ENCODE assay signal across 17 mouse cellular contexts in the genomic region with DNA sequence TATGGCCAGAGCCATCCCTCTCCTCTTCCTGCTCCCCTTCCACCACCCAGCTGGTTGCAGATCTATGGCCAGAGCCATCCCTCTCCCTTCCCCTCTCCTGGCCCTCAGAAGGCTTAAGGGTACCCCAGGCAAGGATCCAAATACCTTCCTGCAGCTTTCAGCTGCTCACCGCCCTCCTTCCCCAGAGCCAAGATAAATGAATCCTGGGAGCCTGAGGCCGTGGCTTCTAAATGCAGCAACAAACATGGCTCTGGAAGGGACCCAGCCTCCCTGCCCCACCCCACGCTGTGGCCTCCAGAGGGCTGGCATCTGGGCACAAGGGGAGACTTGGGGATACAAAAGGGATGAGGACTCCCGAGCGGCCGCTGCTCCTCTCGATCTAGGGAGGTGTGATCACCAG. TPM values are rescaled to one million over a fixed set of nuclear protein-coding genes. Genes with fewer than 3 reads are reported as not detected.
DNase-seq lines count a peak whose midpoint lies in the region; ATAC-seq and TF ChIP-seq lines count a peak whose summit lies in the region.
"Had no signal": no experiment of that assay in that cellular context is flagged by ENCODE, and none has a peak within 500 bp of the region (broad histone marks: within the 10 kb centered on the region; RNA-seq: fewer than 3 reads in every experiment).

No protein-coding gene starts in this region.

- intact Hi-C loops in gastrocnemius, adult 2 months (cut with DNase I) = loop anchor here (10.0 kb wide), 1 partner anchor 388 kb away; no protein-coding TSS in a partner anchor
- intact Hi-C loops in gastrocnemius, postnatal 36 days (cut with DNase I) = no loop called here

- peaks cover 4% of the 10 kb centered on the region; the same call in 1 of the 2 replicates for H3K4me1 ChIP-seq in lung, postnatal 0 days (ENCODE audit: insufficient read depth, low read depth, low read length)
- peaks cover 49% of the 10 kb centered on the region for H3K4me1 ChIP-seq in neural tube, embryonic 15.5 days
- H3K4me1 ChIP-seq in intestine, embryonic 15.5 days (replicated peaks) = no peaks in the 10 kb centered on the region

- no peaks in the 10 kb centered on the region for H3K9me3 ChIP-seq in lung, postnatal 0 days (ENCODE audit: low read length)
- H3K9me3 ChIP-seq in neural tube, embryonic 15.5 days (replicated peaks) = no peaks in the 10 kb centered on the region
- H3K9me3 ChIP-seq in intestine, embryonic 15.5 days = no peaks in the 10 kb centered on the region
- H3K9me3 ChIP-seq: lung, embryonic 15.5 days had no signal

- peak; percentile 14; the same call in 1 of the 2 replicates for ATAC-seq in lung, postnatal 0 days
- 0 out of 2 replicates have a peak, but pooled peaks have one; percentile 7 for ATAC-seq in granulocyte monocyte progenitor cell, adult 5-6 weeks (replicated peaks; ENCODE audit: poor library complexity, severe bottlenecking)
- ATAC-seq in neural tube, embryonic 15.5 days (ENCODE audit: low FRiP score) = peak; percentile 23; the same call in 1 of the 2 replicates
- no peak for ATAC-seq in megakaryocyte progenitor cell, adult 5-6 weeks (replicated peaks; ENCODE audit: poor library complexity)
- no peak for ATAC-seq in intestine, embryonic 15.5 days
- ATAC-seq: inflammation-experienced regulatory T-cells, adult 6 months had no signal

- DNase-seq in gastrocnemius, adult 2 months = peak; percentile 71
- DNase-seq in gastrocnemius, postnatal 36 days = no peak
- no peak for DNase-seq in lung, postnatal 0 days (ENCODE audit: low spot score)
- DNase-seq in lung, postnatal 25 days (ENCODE audit: low spot score) = no peak
- DNase-seq: gastrocnemius, postnatal 14 days; kidney, postnatal 14 days; right cerebral cortex, adult 18-20 months; thymus, postnatal 36 days had no signal

- H3K36me3 ChIP-seq in lung, postnatal 0 days (ENCODE audit: insufficient read depth, low read length) = no peaks in the 10 kb centered on the region
- peaks cover 10% of the 10 kb centered on the region for H3K36me3 ChIP-seq in neural tube, embryonic 15.5 days
- no peaks in the 10 kb centered on the region; the same call in 1 of the 2 replicates for H3K36me3 ChIP-seq in intestine, embryonic 15.5 days

- TF ChIP-seq CTCF in gastrocnemius, adult 2 months (IDR thresholded peaks at IDR 0.05) = no peak
- no peak for TF ChIP-seq CTCF in lung, postnatal 0 days (IDR thresholded peaks at IDR 0.05)

- no peak overlapping the region for H3K9ac ChIP-seq in lung, postnatal 0 days (replicated peaks; ENCODE audit: low read depth)
- H3K9ac ChIP-seq in neural tube, embryonic 15.5 days (replicated peaks) = no peak overlapping the region
- H3K9ac ChIP-seq in intestine, embryonic 15.5 days = no peak overlapping the region
- H3K9ac ChIP-seq: lung, embryonic 15.5 days had no signal

- H3K27ac ChIP-seq in gastrocnemius, adult 2 months = peak overlapping the region; percentile 86
- H3K27ac ChIP-seq in lung, postnatal 0 days (ENCODE audit: low read length) = no peak overlapping the region; the same call in 1 of the 2 replicates
- peak overlapping the region; percentile 70 for H3K27ac ChIP-seq in neural tube, embryonic 15.5 days (replicated peaks)
- H3K27ac ChIP-seq in intestine, embryonic 15.5 days = no peak overlapping the region
- H3K27ac ChIP-seq: lung, embryonic 15.5 days had no signal

- TF ChIP-seq EP300 in lung, postnatal 0 days (IDR thresholded peaks at IDR 0.05) = no peak

- WGBS in lung, postnatal 0 days = 67% methylated on average over 7 of the region's 7 CpGs
- 56% methylated on average over 7 of the region's 7 CpGs for WGBS in neural tube, embryonic 15.5 days
- 73% methylated on average over 7 of the region's 7 CpGs for WGBS in intestine, embryonic 15.5 days

- H3K27me3 ChIP-seq in lung, postnatal 0 days (replicated peaks; ENCODE audit: insufficient read depth, low read length) = no peaks in the 10 kb centered on the region
- H3K27me3 ChIP-seq in neural tube, embryonic 15.5 days (replicated peaks) = no peaks in the 10 kb centered on the region
- H3K27me3 ChIP-seq in intestine, embryonic 15.5 days (replicated peaks) = no peaks in the 10 kb centered on the region
- H3K27me3 ChIP-seq: lung, embryonic 15.5 days had no signal

- peak overlapping the region; percentile 27 for H3K4me3 ChIP-seq in gastrocnemius, adult 2 months
- H3K4me3 ChIP-seq in lung, postnatal 0 days (ENCODE audit: low read depth, low read length) = no peak overlapping the region
- no peak overlapping the region for H3K4me3 ChIP-seq in neural tube, embryonic 15.5 days (replicated peaks)
- H3K4me3 ChIP-seq in intestine, embryonic 15.5 days (replicated peaks) = no peak overlapping the region
- H3K4me3 ChIP-seq: erythroblast, embryonic 14.5 days; lung, embryonic 15.5 days; myocyte had no signal

- no peak overlapping the region for H3K4me2 ChIP-seq in lung, postnatal 0 days (replicated peaks; ENCODE audit: low read depth, low read length)
- H3K4me2 ChIP-seq in neural tube, embryonic 15.5 days = no peak overlapping the region
- H3K4me2 ChIP-seq in intestine, embryonic 15.5 days (replicated peaks) = no peak overlapping the region
- H3K4me2 ChIP-seq: lung, embryonic 15.5 days had no signal

RNA-seq across cellular contexts. Expression of a gene that starts 37.1 kb away (rescaled TPM):
- 10 to 100 TPM; 46.1 to 52.4 TPM for total RNA-seq in gastrocnemius, adult 2 months (2021)
- 10 to 100 TPM; 39.1 to 48.9 TPM for total RNA-seq in gastrocnemius, postnatal 36 days (2021)
- 4.8 and 5.9 TPM in 2 replicates for polyA plus RNA-seq in lung, postnatal 0 days (2015; fragmentation: Nextera tagmentation; extraction: Ambion mirVana)
- not detected in 2 replicates for total RNA-seq in granulocyte monocyte progenitor cell, adult 5-6 weeks (2014; fragmentation: Nextera tagmentation)
- total RNA-seq in granulocyte monocyte progenitor cell, adult 5-6 weeks (2017) = not detected in 2 replicates
- 32.3 and 32.7 TPM in 2 replicates for polyA plus RNA-seq in neural tube, embryonic 15.5 days (2015; fragmentation: Nextera tagmentation; extraction: Ambion mirVana)
- total RNA-seq in megakaryocyte progenitor cell, adult 5-6 weeks (2015) = not detected in 2 replicates
- not detected in 2 replicates for total RNA-seq in megakaryocyte progenitor cell, adult 5-6 weeks (2017)
- polyA plus RNA-seq in intestine, embryonic 15.5 days (2015; fragmentation: Nextera tagmentation; extraction: Ambion mirVana) = 7.4 TPM in 2 replicates
- total RNA-seq: common myeloid progenitor, adult 5-6 weeks had no signal
- polyA plus RNA-seq: erythroblast, embryonic 14.5 days; inflammation-experienced regulatory T-cells, adult 6 months had no signal

Comparison
In these comparisons a context has a peak if more than half of its experiments do, and no peak if none do; other contexts are left out.
1. H3K27ac ChIP-seq: peak in gastrocnemius, adult 2 months (single experiment) and neural tube, embryonic 15.5 days (single experiment); none in lung, postnatal 0 days (single experiment) and intestine, embryonic 15.5 days (single experiment).
2. ATAC-seq: peak in lung, postnatal 0 days (single experiment), granulocyte monocyte progenitor cell, adult 5-6 weeks (single experiment) and neural tube, embryonic 15.5 days (single experiment); none in megakaryocyte progenitor cell, adult 5-6 weeks (single experiment) and intestine, embryonic 15.5 days (single experiment).
3. RNA of a gene that starts 37.1 kb away (total RNA-seq): 46.1 to 52.4 TPM in gastrocnemius, adult 2 months and 39.1 to 48.9 TPM in gastrocnemius, postnatal 36 days; not detected in granulocyte monocyte progenitor cell, adult 5-6 weeks and not detected in megakaryocyte progenitor cell, adult 5-6 weeks; every median in the first group is over 10 times any median in the second.